Mouse (Mus musculus) granulocyte monocyte progenitor cell, adult 5-6 weeks (primary cell): ENCODE measurements around the gene Bbs9. TPM values are rescaled to one million over a fixed set of nuclear protein-coding genes. Genes with fewer than 3 reads are reported as not detected.

Experiments used
- ATAC-seq: replicated peaks from 2 replicates; pipeline ENCODE4 v1.8.0; 2016; ENCODE audit warnings: mild to moderate bottlenecking, moderate TSS enrichment, inconsistent platforms; ENCODE audit not compliant: poor library complexity, severe bottlenecking
- total RNA-seq, 2 experiments: library from RNA; stranded (forward) in 1 of 2; stranded (reverse) in 1 of 2; fragments of 200-712, 200-1000 nt in 1 of 2; fragments of >200 nt in 1 of 2; fragmentation: Nextera tagmentation in 1 of 2; gene quantifications; 2 replicates each; pipeline ENCODE4 v1.2.3; 2014 to 2017

Gene Bbs9
- total RNA-seq, 2 experiments from 2014 or later = 18.4 to 20.5 TPM

- ATAC-seq = no peak
Observed at GRCm38 (mm10) chr9:22619245-22619644, 143.7 kb downstream of the Bbs9 start.

GRCm38 (mm10) chr9:22624966-22625365 is 149.5 kb downstream of the Bbs9 start:
- peak; percentile 83 for ATAC-seq

GRCm38 (mm10) chr9:22626014-22626413 is 150.5 kb downstream of the Bbs9 start:
- ATAC-seq = no peak

- no peak for ATAC-seq
Observed at GRCm38 (mm10) chr9:22627912-22628311, 152.4 kb downstream of the Bbs9 start.

GRCm38 (mm10) chr9:22632800-22633485 is 157.4 kb downstream of the Bbs9 start:
- no peak for ATAC-seq

- ATAC-seq = peak; percentile 42
Observed at GRCm38 (mm10) chr9:22638502-22638901, 163.0 kb downstream of the Bbs9 start.

GRCm38 (mm10) chr9:22640683-22641431 is 165.3 kb downstream of the Bbs9 start:
- ATAC-seq = peak; percentile 82

GRCm38 (mm10) chr9:22645844-22646390 is 170.4 kb downstream of the Bbs9 start:
- 0 out of 2 replicates have a peak, but pooled peaks have one; percentile 26 for ATAC-seq

- ATAC-seq = no peak
Observed at GRCm38 (mm10) chr9:22646461-22646860, 170.9 kb downstream of the Bbs9 start.

- ATAC-seq = no peak
Observed at GRCm38 (mm10) chr9:22648163-22648562, 172.6 kb downstream of the Bbs9 start.

- peak; percentile 96 for ATAC-seq
Observed at GRCm38 (mm10) chr9:22649606-22650005, 174.1 kb downstream of the Bbs9 start.

- ATAC-seq = no peak
Observed at GRCm38 (mm10) chr9:22650781-22651180, 175.3 kb downstream of the Bbs9 start.

GRCm38 (mm10) chr9:22651619-22652018 is 176.1 kb downstream of the Bbs9 start:
- ATAC-seq = no peak

- ATAC-seq = no peak
Observed at GRCm38 (mm10) chr9:22654726-22655393, 179.3 kb downstream of the Bbs9 start.

GRCm38 (mm10) chr9:22657216-22657615 is 181.7 kb downstream of the Bbs9 start:
- ATAC-seq = no peak

- no peak for ATAC-seq
Observed at GRCm38 (mm10) chr9:22665155-22665554, 189.6 kb downstream of the Bbs9 start.

- peak; percentile 93 for ATAC-seq
Observed at GRCm38 (mm10) chr9:22672937-22673336, 197.4 kb downstream of the Bbs9 start.

GRCm38 (mm10) chr9:22677132-22677829 is 201.8 kb downstream of the Bbs9 start:
- ATAC-seq = no peak

- ATAC-seq = no peak; the same call in 1 of the 2 replicates
Observed at GRCm38 (mm10) chr9:22677997-22678396, 202.5 kb downstream of the Bbs9 start.

GRCm38 (mm10) chr9:22678496-22678895 is 203.0 kb downstream of the Bbs9 start:
- ATAC-seq = peak; percentile 69
